Mouse (Mus musculus): ENCODE data around the gene Efr3b. TPM values are rescaled to one million over a fixed set of nuclear protein-coding genes. Genes with fewer than 3 reads are reported as not detected.

The Efr3b gene
- polyA plus RNA-seq (2015; fragmentation: Nextera tagmentation; extraction: Ambion mirVana) = 0.42 and 0.54 TPM in 2 replicates

DNA sequence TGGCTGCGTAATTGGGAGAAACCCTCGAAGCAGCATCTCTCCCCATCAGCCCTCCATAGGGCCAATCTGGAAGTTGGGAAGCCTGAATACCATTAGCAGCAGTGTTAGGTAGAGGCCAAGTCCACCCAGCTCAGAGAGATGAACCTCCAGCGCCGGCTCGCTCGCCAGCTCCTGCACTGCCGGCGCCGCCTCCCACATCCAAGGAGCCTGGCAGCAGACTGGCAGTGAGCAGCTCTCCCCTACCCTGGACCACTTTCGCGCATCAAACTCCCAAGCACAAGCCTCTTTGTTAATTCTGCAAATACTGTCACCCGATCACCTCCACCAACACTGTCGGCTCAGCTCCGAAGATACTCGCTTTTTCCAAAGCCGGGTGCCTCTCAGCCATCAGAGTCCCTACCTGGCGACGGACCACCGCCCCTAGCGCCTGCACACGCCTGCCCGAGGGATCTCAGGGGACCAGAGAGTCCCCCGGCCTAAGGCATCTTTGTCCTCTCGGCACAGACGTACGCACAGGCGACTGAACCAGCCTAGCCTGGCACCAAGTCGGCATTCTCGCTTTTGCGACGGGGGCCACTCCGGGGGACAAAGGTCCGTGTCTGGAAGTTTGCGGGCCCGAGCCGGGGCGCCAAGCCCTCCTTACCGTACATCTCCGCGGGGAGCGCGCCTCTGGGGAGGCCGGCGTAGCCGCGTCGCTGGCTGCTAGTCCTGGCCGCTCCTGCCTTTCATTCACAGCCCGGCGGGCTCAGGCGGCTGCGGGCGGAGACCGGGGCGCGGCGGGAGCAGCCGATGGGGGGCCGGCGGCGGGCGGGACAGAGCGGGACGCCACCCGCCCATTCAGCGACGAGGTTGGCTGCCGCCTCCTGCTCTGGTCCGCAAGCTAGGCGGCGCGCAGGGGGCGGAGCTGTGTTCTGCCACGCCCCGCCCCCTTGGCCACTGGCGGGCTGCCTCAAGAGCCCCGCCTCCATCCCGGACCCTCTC lies at the start of gene Efr3b:
Gene Efr3b (minus strand): TSS at position 855 of the 981 bp plus-strand sequence.

DNA sequence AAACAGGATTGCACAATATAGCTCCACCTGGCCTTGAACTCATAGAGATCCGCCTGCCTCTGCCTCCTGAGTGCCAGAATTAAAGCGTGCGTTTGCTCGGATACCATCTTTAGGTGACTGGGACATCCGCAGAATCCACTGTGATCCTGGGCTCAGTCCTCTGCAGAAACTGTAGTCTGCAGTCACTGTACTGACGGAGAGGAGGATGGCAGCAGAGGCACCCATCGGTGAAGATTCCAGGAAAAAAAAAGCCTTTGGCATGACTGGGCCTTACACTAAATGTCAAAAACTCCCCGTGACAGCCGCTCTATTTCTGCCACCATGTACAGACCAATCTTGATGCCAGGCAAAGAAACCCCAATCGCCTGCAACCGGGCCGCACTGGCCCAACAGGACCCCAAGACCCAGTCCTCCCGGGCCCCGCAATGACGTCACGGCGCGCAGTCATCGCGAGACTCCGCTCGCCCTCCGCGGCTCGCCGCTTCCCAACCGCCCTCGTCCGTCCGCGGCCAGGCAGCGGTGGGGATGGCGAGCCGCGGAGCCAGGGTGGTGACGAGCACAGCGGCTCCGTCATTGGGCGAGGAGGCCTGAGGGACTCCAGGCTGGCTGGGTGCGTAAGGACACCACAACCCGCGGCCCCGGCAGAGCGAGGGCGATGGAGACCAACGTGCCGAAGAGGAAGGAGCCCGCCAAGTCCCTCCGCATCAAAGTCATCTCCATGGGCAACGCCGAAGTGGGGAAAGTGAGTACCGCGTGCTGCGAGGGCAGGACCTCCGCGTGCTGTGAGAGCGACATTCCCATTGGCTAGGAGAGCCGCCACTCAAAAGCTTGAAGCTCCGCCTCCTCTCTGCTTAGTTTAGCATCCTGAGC lies 43.7 kb upstream of the Efr3b start, which contains the start of gene Dnajc27:
Gene Dnajc27 (plus strand): TSS at position 452 of the 870 bp plus-strand sequence.

DNA sequence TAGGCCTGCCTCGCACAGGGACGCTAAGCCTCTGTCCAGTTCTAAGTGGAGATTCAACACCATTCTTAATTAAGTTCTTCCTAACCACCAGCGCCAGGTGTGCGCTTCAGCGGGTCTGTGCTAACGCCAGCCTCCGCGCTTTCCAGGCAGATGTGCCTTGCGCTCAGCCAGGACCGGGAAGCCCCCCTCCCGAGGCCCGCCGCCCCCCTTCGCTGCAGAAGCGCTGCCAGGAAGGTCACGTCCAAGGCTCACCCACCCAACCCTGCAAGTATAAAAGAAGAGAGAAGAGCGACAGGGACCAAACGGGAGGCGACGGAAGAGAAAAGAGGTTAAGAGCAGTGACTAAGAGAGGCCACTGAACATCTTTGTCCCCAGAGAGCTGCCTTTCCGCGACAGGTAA lies 84.1 kb downstream of the Efr3b start, which contains the start of gene Pomc:
Gene Pomc (plus strand): TSS at position 301 of the 400 bp plus-strand sequence.

Other genes starting within 250 kb of the Efr3b start
- 46.4 and 57.1 TPM in 2 replicates for gene Dnmt3a, start 232.9 kb downstream of the Efr3b start, polyA plus RNA-seq (2015; fragmentation: Nextera tagmentation; extraction: Ambion mirVana)
- gene Pomc, start 84.0 kb downstream of the Efr3b start, polyA plus RNA-seq (2015; fragmentation: Nextera tagmentation; extraction: Ambion mirVana) = 0.82 and 0.90 TPM in 2 replicates
- 3.3 and 3.4 TPM in 2 replicates for gene Dnajc27, start 43.7 kb upstream of the Efr3b start, polyA plus RNA-seq (2015; fragmentation: Nextera tagmentation; extraction: Ambion mirVana)
- gene Adcy3, start 94.2 kb upstream of the Efr3b start, polyA plus RNA-seq (2015; fragmentation: Nextera tagmentation; extraction: Ambion mirVana) = 3.5 and 4.1 TPM in 2 replicates
- 4.4 and 4.8 TPM in 2 replicates for gene Ptrhd1, start 195.1 kb upstream of the Efr3b start, polyA plus RNA-seq (2015; fragmentation: Nextera tagmentation; extraction: Ambion mirVana)
- 4.3 and 5.7 TPM in 2 replicates for gene Cenpo, start 195.4 kb upstream of the Efr3b start, polyA plus RNA-seq (2015; fragmentation: Nextera tagmentation; extraction: Ambion mirVana)